Mouse (Mus musculus) G1E (cell line): ENCODE data around the gene Gm6164. TPM values are rescaled to one million over a fixed set of nuclear protein-coding genes. Genes with fewer than 3 reads are reported as not detected.
"Not testable (repeated sequence)": the region's sequence is repeated elsewhere in the genome, so short reads cannot be mapped to it uniquely, and the experiment has no call there.

Experiments
- ATAC-seq: 2 replicates; pipeline ENCODE4 v1.8.0; 2016; ENCODE audit warnings: mild to moderate bottlenecking; ENCODE audit not compliant: insufficient number of reproducible peaks, poor library complexity, low FRiP score, severe bottlenecking; ENCODE audit errors: extremely low read depth
- DNase-seq: peaks from one replicate; pipeline ENCODE4 v3.0.0; 2012; ENCODE audit warnings: low spot score
- H3K27me3 ChIP-seq: 2 replicates; pipeline ENCODE4 v1.6.1; 2012; ENCODE audit warnings: mild to moderate bottlenecking, low read length, inconsistent platforms; ENCODE audit not compliant: insufficient read depth
- H3K36me3 ChIP-seq: replicated peaks from 2 replicates; pipeline ENCODE3; 2012; ENCODE audit warnings: mild to moderate bottlenecking, inconsistent platforms
- H3K4me1 ChIP-seq: 2 replicates; pipeline ENCODE4 v1.6.1; 2012; ENCODE audit warnings: low read depth, low read length, inconsistent platforms, mixed read lengths; ENCODE audit not compliant: insufficient read depth
- H3K4me3 ChIP-seq: 2 replicates; pipeline ENCODE4 v1.5.1; 2012; ENCODE audit warnings: low read depth, mild to moderate bottlenecking, inconsistent platforms, low read length, moderate library complexity, mixed read lengths
- H3K9me3 ChIP-seq: replicated peaks from 2 replicates; pipeline ENCODE4 v1.6.1; 2012; ENCODE audit warnings: inconsistent platforms
- polyA plus RNA-seq: library from polyadenylated mRNA; stranded (reverse); fragments of >175 nt; gene quantifications from 2 replicates; pipeline ENCODE4 v1.2.3, GENCODE M21; 2012
- total RNA-seq, 2 experiments: library from RNA; stranded (forward) in 1 of 2; stranded (reverse) in 1 of 2; fragments of 200-1000 nt in 1 of 2; fragments of >200 nt in 1 of 2; fragmentation: Nextera tagmentation in 1 of 2; gene quantifications; 2 replicates each; pipeline ENCODE4 v1.2.3; 2014 to 2017

The Gm6164 gene
- total RNA-seq (2014; fragmentation: Nextera tagmentation) (not detected in 2 replicates), total RNA-seq (2017) (not detected in 2 replicates), polyA plus RNA-seq (not detected in 2 replicates)

- H3K36me3 ChIP-seq, DNase-seq, ATAC-seq, H3K9me3 ChIP-seq, H3K27me3 ChIP-seq, H3K4me3 ChIP-seq, H3K4me1 ChIP-seq: not testable (repeated sequence)
Observed at GRCm38 (mm10) chr7:20205507-20205906, at the start of gene Gm6164. Gene Gm6164 (minus strand): TSS chr7:20205607.

- DNase-seq, H3K36me3 ChIP-seq, ATAC-seq, H3K4me1 ChIP-seq, H3K4me3 ChIP-seq, H3K27me3 ChIP-seq, H3K9me3 ChIP-seq: not testable (repeated sequence)
Observed at GRCm38 (mm10) chr7:20233728-20234127, 28.3 kb upstream of the Gm6164 start, which contains the start of gene Gm4498. Gene Gm4498 (minus strand): TSS chr7:20233828.

GRCm38 (mm10) chr7:20193410-20193809 is 12.0 kb downstream of the Gm6164 start, which contains the start of gene Vmn1r95:
Gene Vmn1r95 (plus strand): TSS chr7:20193710.
- not testable (repeated sequence) for H3K4me3 ChIP-seq, DNase-seq, H3K9me3 ChIP-seq, H3K27me3 ChIP-seq, ATAC-seq, H3K4me1 ChIP-seq, H3K36me3 ChIP-seq

- H3K9me3 ChIP-seq, DNase-seq, H3K4me1 ChIP-seq, H3K4me3 ChIP-seq, H3K27me3 ChIP-seq, H3K36me3 ChIP-seq, ATAC-seq: not testable (repeated sequence)
Observed at GRCm38 (mm10) chr7:20168277-20168676, 37.1 kb downstream of the Gm6164 start, which contains the start of gene Vmn1r94. Gene Vmn1r94 (minus strand): TSS chr7:20168377.

Other genes starting within 250 kb of the Gm6164 start
- not detected in 2 replicates for gene Ceacam20, start 240.2 kb downstream of the Gm6164 start, total RNA-seq (2014; fragmentation: Nextera tagmentation)
- not detected in 2 replicates for gene Ceacam20, start 240.2 kb downstream of the Gm6164 start, total RNA-seq (2017)
- gene Ceacam20, start 240.2 kb downstream of the Gm6164 start, polyA plus RNA-seq = not detected in 2 replicates
- not detected in 2 replicates for gene Nlrp9b, start 214.1 kb downstream of the Gm6164 start, total RNA-seq (2014; fragmentation: Nextera tagmentation)
- gene Nlrp9b, start 214.1 kb downstream of the Gm6164 start, total RNA-seq (2017) = 0.12 and 0.38 TPM in 2 replicates
- not detected in 2 replicates for gene Nlrp9b, start 214.1 kb downstream of the Gm6164 start, polyA plus RNA-seq
- gene Vmn1r91, start 105.9 kb downstream of the Gm6164 start, total RNA-seq (2014; fragmentation: Nextera tagmentation) = not detected in 2 replicates
- 0.05 and 0.06 TPM in 2 replicates for gene Vmn1r91, start 105.9 kb downstream of the Gm6164 start, total RNA-seq (2017)
- not detected in 2 replicates for gene Vmn1r91, start 105.9 kb downstream of the Gm6164 start, polyA plus RNA-seq
- not detected in 2 replicates for gene Gm16442, start 83.0 kb downstream of the Gm6164 start, total RNA-seq (2014; fragmentation: Nextera tagmentation)
- 0.27 TPM in 1 of 2 replicates, not detected in the other for gene Gm16442, start 83.0 kb downstream of the Gm6164 start, total RNA-seq (2017)
- not detected in 2 replicates for gene Gm16442, start 83.0 kb downstream of the Gm6164 start, polyA plus RNA-seq
- not detected in 2 replicates for gene Vmn1r93, start 66.5 kb downstream of the Gm6164 start, total RNA-seq (2014; fragmentation: Nextera tagmentation)
- not detected in 2 replicates for gene Vmn1r93, start 66.5 kb downstream of the Gm6164 start, total RNA-seq (2017)
- gene Vmn1r93, start 66.5 kb downstream of the Gm6164 start, polyA plus RNA-seq = not detected in 2 replicates
- gene Vmn1r94, start 37.2 kb downstream of the Gm6164 start, total RNA-seq (2014; fragmentation: Nextera tagmentation) = not detected in 2 replicates
- not detected in 2 replicates for gene Vmn1r94, start 37.2 kb downstream of the Gm6164 start, total RNA-seq (2017)
- gene Vmn1r94, start 37.2 kb downstream of the Gm6164 start, polyA plus RNA-seq = not detected in 2 replicates
- gene Vmn1r95, start 11.9 kb downstream of the Gm6164 start, total RNA-seq (2014; fragmentation: Nextera tagmentation) = not detected in 2 replicates
- gene Vmn1r95, start 11.9 kb downstream of the Gm6164 start, total RNA-seq (2017) = 0.17 TPM in 1 of 2 replicates, not detected in the other
- not detected in 2 replicates for gene Vmn1r95, start 11.9 kb downstream of the Gm6164 start, polyA plus RNA-seq
- gene Gm4498, start 28.2 kb upstream of the Gm6164 start, total RNA-seq (2014; fragmentation: Nextera tagmentation) = not detected in 2 replicates
- not detected in 2 replicates for gene Gm4498, start 28.2 kb upstream of the Gm6164 start, total RNA-seq (2017)
- not detected in 2 replicates for gene Gm4498, start 28.2 kb upstream of the Gm6164 start, polyA plus RNA-seq
- not detected in 2 replicates for gene Gm5890, start 57.2 kb upstream of the Gm6164 start, total RNA-seq (2014; fragmentation: Nextera tagmentation)
- not detected in 2 replicates for gene Gm5890, start 57.2 kb upstream of the Gm6164 start, total RNA-seq (2017)
- gene Gm5890, start 57.2 kb upstream of the Gm6164 start, polyA plus RNA-seq = not detected in 2 replicates
- gene Gm4133, start 128.5 kb upstream of the Gm6164 start, total RNA-seq (2014; fragmentation: Nextera tagmentation) = not detected in 2 replicates
- gene Gm4133, start 128.5 kb upstream of the Gm6164 start, total RNA-seq (2017) = not detected in 2 replicates
- not detected in 2 replicates for gene Gm4133, start 128.5 kb upstream of the Gm6164 start, polyA plus RNA-seq
- not detected in 2 replicates for gene Gm5728, start 169.8 kb upstream of the Gm6164 start, total RNA-seq (2014; fragmentation: Nextera tagmentation)
- not detected in 2 replicates for gene Gm5728, start 169.8 kb upstream of the Gm6164 start, total RNA-seq (2017)
- gene Gm5728, start 169.8 kb upstream of the Gm6164 start, polyA plus RNA-seq = not detected in 2 replicates
- not detected in 2 replicates for gene Vmn1r100, start 212.3 kb upstream of the Gm6164 start, total RNA-seq (2014; fragmentation: Nextera tagmentation)
- gene Vmn1r100, start 212.3 kb upstream of the Gm6164 start, total RNA-seq (2017) = not detected in 2 replicates
- gene Vmn1r100, start 212.3 kb upstream of the Gm6164 start, polyA plus RNA-seq = not detected in 2 replicates
- gene Vmn1r101, start 237.0 kb upstream of the Gm6164 start, total RNA-seq (2014; fragmentation: Nextera tagmentation) = not detected in 2 replicates
- not detected in 2 replicates for gene Vmn1r101, start 237.0 kb upstream of the Gm6164 start, total RNA-seq (2017)
- not detected in 2 replicates for gene Vmn1r101, start 237.0 kb upstream of the Gm6164 start, polyA plus RNA-seq